Mouse (Mus musculus): ENCODE measurements at regions not wholly inside any gene's neighbourhood (a gene's known extent, or its start where the extent isn't known, plus 50 kb on each side); places are given as distances from the start of the nearest gene placed in this dataset. TPM values are rescaled to one million over a fixed set of nuclear protein-coding genes. Genes with fewer than 3 reads are reported as not detected.

DNA sequence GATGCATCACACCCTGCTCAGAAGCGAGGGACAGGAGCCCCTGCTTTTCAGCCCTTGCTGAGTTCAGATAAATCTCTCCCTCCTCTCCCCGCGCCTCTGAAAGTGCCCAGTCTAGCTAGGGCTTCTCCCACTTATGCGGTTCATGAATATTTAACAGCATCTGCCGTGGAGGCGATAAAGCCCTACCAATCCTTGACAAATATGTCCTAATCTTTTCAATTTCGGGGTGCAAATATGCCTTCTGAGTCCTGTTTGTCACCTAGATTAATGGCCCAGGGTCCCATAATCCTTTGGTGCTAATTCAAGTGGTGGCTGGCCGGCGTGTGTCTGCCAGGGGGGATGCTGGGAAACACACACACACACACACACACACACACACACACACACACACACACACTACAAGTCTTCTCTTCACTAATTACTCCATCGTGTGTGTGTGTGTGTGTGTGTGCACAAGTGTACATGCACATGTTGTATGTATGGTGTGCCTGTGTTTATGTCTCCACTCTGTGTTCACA lies 65.5 kb upstream of the Lhx5 start:
- WGBS: 40% methylated on average over 10 of the region's 10 CpGs
- Histone ChIP-seq H3K27me3 (ENCODE audit: control insufficient read depth, insufficient read depth, low read length) (no peaks in the 10 kb centered on the region), H3K4me1 (ENCODE audit: control insufficient read depth, insufficient read depth, low read length) (no peaks in the 10 kb centered on the region), H3K4me3 (replicated peaks; ENCODE audit: low read length) (no peak overlapping the region), H3K4me2 (ENCODE audit: low read depth, low read length) (no peak overlapping the region), H3K9ac (ENCODE audit: low read length) (no peak overlapping the region), H3K27ac (ENCODE audit: low read length) (no peak overlapping the region), H3K36me3 (ENCODE audit: control insufficient read depth, insufficient read depth, low read length) (no peaks in the 10 kb centered on the region), H3K9me3 (replicated peaks; ENCODE audit: control insufficient read depth, low read length) (no peaks in the 10 kb centered on the region)
- no peak for ATAC-seq (ENCODE audit: insufficient read depth, low FRiP score)

DNA sequence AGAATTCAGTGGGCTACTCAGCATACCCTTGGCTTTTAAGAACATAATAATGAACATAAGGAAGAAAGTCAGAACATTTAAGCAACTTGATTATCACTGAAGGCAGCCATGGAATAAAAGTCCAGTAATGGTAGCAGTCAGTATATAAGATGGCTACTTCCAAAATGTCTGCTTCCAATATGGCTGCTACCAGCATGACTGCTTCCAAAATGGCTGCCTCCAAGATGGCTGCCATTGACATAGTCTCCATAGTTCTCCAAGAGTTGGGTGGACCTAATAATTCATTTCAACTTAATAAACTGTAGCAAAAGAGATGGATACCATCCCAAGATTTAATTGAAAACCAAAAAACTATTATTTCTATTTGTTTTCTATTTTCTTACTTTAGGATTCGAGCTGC lies 62.7 kb upstream of the Lhx5 start:
- Histone ChIP-seq H3K27me3 (ENCODE audit: control insufficient read depth, insufficient read depth, low read length) (no peaks in the 10 kb centered on the region), H3K27ac (ENCODE audit: low read length) (no peak overlapping the region), H3K9me3 (replicated peaks; ENCODE audit: control insufficient read depth, low read length) (no peaks in the 10 kb centered on the region), H3K4me1 (ENCODE audit: control insufficient read depth, insufficient read depth, low read length) (no peaks in the 10 kb centered on the region), H3K9ac (ENCODE audit: low read length) (no peak overlapping the region), H3K36me3 (ENCODE audit: control insufficient read depth, insufficient read depth, low read length) (no peaks in the 10 kb centered on the region), H3K4me2 (ENCODE audit: low read depth, low read length) (no peak overlapping the region), H3K4me3 (replicated peaks; ENCODE audit: low read length) (no peak overlapping the region)
- WGBS: 86% methylated on average over 1 of the region's 1 CpGs
- no peak for ATAC-seq (ENCODE audit: insufficient read depth, low FRiP score)

DNA sequence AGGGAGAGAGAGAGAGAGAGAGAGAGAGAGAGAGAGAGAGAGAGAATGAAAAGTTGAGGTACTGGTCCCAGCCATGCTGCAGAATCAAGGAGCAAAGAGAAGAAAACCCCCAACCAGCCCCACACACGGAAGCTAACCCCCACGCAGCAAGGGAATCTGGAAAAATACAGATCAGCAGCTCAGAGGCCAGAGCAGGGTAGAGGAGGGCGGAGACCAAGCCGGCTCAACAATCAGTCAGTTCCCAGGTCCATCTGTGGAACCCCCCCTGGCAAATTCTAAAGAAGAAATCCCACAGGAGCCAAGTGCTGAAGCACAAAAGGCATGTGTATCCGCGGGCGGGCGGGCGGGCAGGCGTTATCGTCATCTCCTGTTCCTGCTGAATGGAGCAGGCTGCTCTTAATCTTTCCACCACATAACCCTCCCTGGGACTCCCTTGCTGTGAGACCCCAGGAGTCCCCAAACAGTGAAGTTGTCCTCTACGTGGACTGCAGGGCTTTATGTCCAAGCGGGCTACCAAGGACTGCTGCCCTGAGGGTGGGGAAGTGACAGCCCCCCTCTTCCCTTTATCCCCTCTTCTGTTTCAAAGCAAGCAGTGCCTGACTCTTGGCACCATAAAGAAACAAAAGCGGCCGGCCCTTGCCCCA lies 60.2 kb upstream of the Lhx5 start:
- no peaks in the 10 kb centered on the region for H3K4me1 ChIP-seq (ENCODE audit: control insufficient read depth, insufficient read depth, low read length)
- 9% methylated on average over 15 of the region's 15 CpGs for WGBS
- H3K4me3 ChIP-seq (replicated peaks; ENCODE audit: low read length): no peak overlapping the region
- H3K9me3 ChIP-seq (replicated peaks; ENCODE audit: control insufficient read depth, low read length): no peaks in the 10 kb centered on the region
- no peaks in the 10 kb centered on the region for H3K27me3 ChIP-seq (ENCODE audit: control insufficient read depth, insufficient read depth, low read length)
- H3K36me3 ChIP-seq (ENCODE audit: control insufficient read depth, insufficient read depth, low read length): no peaks in the 10 kb centered on the region
- no peak for ATAC-seq (ENCODE audit: insufficient read depth, low FRiP score)
- no peak overlapping the region for H3K9ac ChIP-seq (ENCODE audit: low read length)
- no peak overlapping the region for H3K4me2 ChIP-seq (ENCODE audit: low read depth, low read length)
- no peak overlapping the region for H3K27ac ChIP-seq (ENCODE audit: low read length)

GRCm38 (mm10) chr5:120373426-120373825 lies 58.1 kb upstream of the Lhx5 start:
- H3K4me1 ChIP-seq (ENCODE audit: control insufficient read depth, insufficient read depth, low read length): no peaks in the 10 kb centered on the region
- H3K4me3 ChIP-seq (replicated peaks; ENCODE audit: low read length): no peak overlapping the region
- 81% methylated on average over 7 of the region's 7 CpGs for WGBS
- no peaks in the 10 kb centered on the region for H3K27me3 ChIP-seq (ENCODE audit: control insufficient read depth, insufficient read depth, low read length)
- no peaks in the 10 kb centered on the region for H3K9me3 ChIP-seq (replicated peaks; ENCODE audit: control insufficient read depth, low read length)
- H3K36me3 ChIP-seq (ENCODE audit: control insufficient read depth, insufficient read depth, low read length): no peaks in the 10 kb centered on the region
- no peak overlapping the region for H3K9ac ChIP-seq (ENCODE audit: low read length)
- no peak for ATAC-seq (ENCODE audit: insufficient read depth, low FRiP score)
- H3K27ac ChIP-seq (ENCODE audit: low read length): no peak overlapping the region
- no peak overlapping the region for H3K4me2 ChIP-seq (ENCODE audit: low read depth, low read length)

Small RNAs in the stretch of these regions (microRNA-seq; reads per million reads assigned to microRNA genes)
- gene Gm26474: not detected

All from stomach, embryonic 16.5 days (tissue).